Mouse (Mus musculus) activated CD4-positive, CD25-positive, alpha-beta regulatory T cell, adult 4 months (primary cell): Measurements from ENCODE around the gene Arrdc2. TPM values are rescaled to one million over a fixed set of nuclear protein-coding genes. Genes with fewer than 3 reads are reported as not detected.
A peak's percentile ranks its signal among the peaks of the same experiment; 100 is the strongest.
"Not testable (repeated sequence)": the region's sequence is repeated elsewhere in the genome, so short reads cannot be mapped to it uniquely, and the experiment has no call there.

Experiments used
- ATAC-seq: one replicate; pipeline ENCODE4 v1.8.0; 2017
- polyA plus RNA-seq, 2 experiments: library from polyadenylated mRNA; unstranded; fragments of 100-300 nt; shearing (Covaris generic); gene quantifications; one replicate each; pipeline ENCODE4 v1.2.1; 2017

Arrdc2 gene
- polyA plus RNA-seq, 2 experiments from 2014 or later = 3.0 to 6.7 TPM

- peak; percentile 11 for ATAC-seq
Observed at GRCm38 (mm10) chr8:70838654-70839407, 689 bp downstream of the Arrdc2 start.

GRCm38 (mm10) chr8:70836666-70837065 is 2.9 kb downstream of the Arrdc2 start:
- no peak for ATAC-seq

GRCm38 (mm10) chr8:70834071-70834470 is 5.4 kb downstream of the Arrdc2 start:
- ATAC-seq = no peak

- ATAC-seq = no peak
Observed at GRCm38 (mm10) chr8:70833520-70833919, 6.0 kb downstream of the Arrdc2 start.

- ATAC-seq = peak; percentile 93
Observed at GRCm38 (mm10) chr8:70833018-70833482, 6.5 kb downstream of the Arrdc2 start.

- no peak for ATAC-seq
Observed at GRCm38 (mm10) chr8:70832371-70832770, 7.1 kb downstream of the Arrdc2 start.

- ATAC-seq = no peak
Observed at GRCm38 (mm10) chr8:70831517-70831916, 8.0 kb downstream of the Arrdc2 start.

- no peak for ATAC-seq
Observed at GRCm38 (mm10) chr8:70827796-70828195, 11.7 kb downstream of the Arrdc2 start.

- no peak for ATAC-seq
Observed at GRCm38 (mm10) chr8:70827010-70827409, 12.5 kb downstream of the Arrdc2 start.

- ATAC-seq = no peak
Observed at GRCm38 (mm10) chr8:70825816-70826215, 13.7 kb downstream of the Arrdc2 start.

- ATAC-seq = no peak
Observed at GRCm38 (mm10) chr8:70823802-70824201, 15.7 kb downstream of the Arrdc2 start.

GRCm38 (mm10) chr8:70822594-70822993 is 16.9 kb downstream of the Arrdc2 start:
- ATAC-seq = not testable (repeated sequence)

GRCm38 (mm10) chr8:70821992-70822391 is 17.5 kb downstream of the Arrdc2 start:
- no peak for ATAC-seq

GRCm38 (mm10) chr8:70821399-70821962 is 18.0 kb downstream of the Arrdc2 start:
- no peak for ATAC-seq

GRCm38 (mm10) chr8:70820101-70820935 is 19.2 kb downstream of the Arrdc2 start:
- no peak for ATAC-seq

GRCm38 (mm10) chr8:70816679-70817078 is 22.8 kb downstream of the Arrdc2 start:
- ATAC-seq = no peak

GRCm38 (mm10) chr8:70812885-70813284 is 26.6 kb downstream of the Arrdc2 start:
- no peak for ATAC-seq

- no peak for ATAC-seq
Observed at GRCm38 (mm10) chr8:70812055-70812454, 27.5 kb downstream of the Arrdc2 start.

GRCm38 (mm10) chr8:70810962-70811680 is 28.4 kb downstream of the Arrdc2 start:
- no peak for ATAC-seq

- ATAC-seq = no peak
Observed at GRCm38 (mm10) chr8:70808955-70809701, 30.4 kb downstream of the Arrdc2 start.

GRCm38 (mm10) chr8:70808239-70808638 is 31.3 kb downstream of the Arrdc2 start, which contains the start of gene Il12rb1:
Il12rb1 (plus strand) TSS chr8:70808449.
- ATAC-seq = peak; percentile 65

- no peak for ATAC-seq
Observed at GRCm38 (mm10) chr8:70807304-70807703, 32.2 kb downstream of the Arrdc2 start.
